Mouse (Mus musculus): ENCODE data around the gene Rab5if.

DNA sequence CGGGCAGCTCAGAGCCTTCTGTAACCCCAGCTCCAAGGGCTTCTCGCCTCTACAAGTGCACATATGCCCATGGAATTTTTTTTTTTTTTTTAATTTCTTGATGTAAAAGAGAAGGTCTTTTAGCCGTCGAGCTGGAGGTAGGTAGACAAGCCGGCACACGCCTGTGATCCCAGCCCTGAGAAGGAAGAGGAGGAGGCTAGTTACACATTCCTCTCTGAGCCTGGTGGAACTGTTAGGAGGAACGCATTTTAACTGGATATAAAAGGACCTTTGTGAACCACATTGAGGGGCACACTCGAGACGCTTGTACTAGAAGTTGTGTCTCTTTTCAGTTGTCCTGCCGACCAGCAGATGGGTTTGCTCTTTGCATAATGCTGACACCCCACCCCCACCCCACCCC, 18.2 kb upstream of the Rab5if start:
- TF ChIP-seq CTCF (IDR thresholded peaks at IDR 0.05; ENCODE audit: control insufficient read depth, insufficient read depth, insufficient replicate concordance, low read depth, low read length) (no peak), POLR2A (IDR thresholded peaks at IDR 0.05; ENCODE audit: control insufficient read depth, low read depth, low read length) (no peak)

All from testis, adult 2 months (tissue).